Mouse (Mus musculus): ENCODE data around the gene Retreg2. TPM values are rescaled to one million over a fixed set of nuclear protein-coding genes. Genes with fewer than 3 reads are reported as not detected.
A peak's percentile ranks its signal among the peaks of the same experiment; 100 is the strongest.

The Retreg2 gene
- 40.5 and 45.0 TPM in 2 replicates for polyA plus RNA-seq (2015; fragmentation: Nextera tagmentation; extraction: Ambion mirVana)

DNA sequence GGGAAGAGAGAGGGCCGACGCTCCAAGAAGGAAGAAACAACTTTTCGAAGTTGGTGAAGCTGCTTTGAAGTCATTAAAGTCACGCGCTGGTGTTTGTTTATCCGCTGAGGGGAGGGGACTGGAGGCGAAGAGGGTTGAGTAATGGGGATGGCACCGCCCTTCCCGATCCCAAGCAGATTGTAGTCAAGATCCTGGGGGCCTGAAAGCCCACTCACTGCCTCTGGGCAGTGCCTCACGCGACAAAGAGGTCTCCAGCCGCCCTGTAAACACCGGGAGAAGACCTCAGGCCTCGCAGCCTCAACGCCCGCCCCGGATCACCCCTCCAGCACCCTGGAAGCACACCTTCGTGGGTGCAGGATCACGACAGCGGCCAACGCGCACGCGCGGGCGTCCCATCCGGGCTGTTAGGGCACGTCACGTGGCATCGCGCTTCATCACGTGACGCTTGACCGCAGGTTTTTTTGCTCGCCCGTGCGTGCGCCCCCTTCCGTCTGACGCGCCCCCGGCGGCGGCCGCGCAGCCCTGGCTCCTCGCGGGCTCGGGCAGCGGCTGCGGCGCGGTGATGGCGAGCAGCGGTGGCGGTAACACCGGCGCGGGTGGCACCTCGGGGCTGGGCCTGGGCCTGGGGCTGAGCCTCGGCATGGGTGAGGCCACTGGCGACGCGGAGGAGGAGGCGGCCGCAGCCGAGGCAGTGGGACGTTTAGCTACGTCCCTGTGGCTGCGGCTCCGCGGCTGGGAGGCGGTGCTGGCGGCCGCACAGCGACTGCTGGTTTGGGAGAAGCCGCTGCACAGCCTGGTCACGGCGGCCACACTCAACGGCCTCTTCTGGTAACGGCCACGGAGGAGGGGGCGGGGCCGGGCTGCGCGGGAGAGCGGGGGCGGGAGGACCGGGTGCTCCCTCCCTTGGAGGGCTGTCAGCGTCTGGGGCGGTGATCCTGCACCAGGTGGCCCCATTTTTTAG, at the start of gene Retreg2, which contains the start of gene Cnppd1:
Gene Retreg2, plus strand, starts transcription at position 478 of the 961 bp plus-strand sequence.
Gene Cnppd1, minus strand, starts transcription at position 411 of the 961 bp plus-strand sequence.
- no peaks in the 10 kb centered on the region for H3K27me3 ChIP-seq (replicated peaks; ENCODE audit: insufficient read depth, low read length)
- DNase-seq (ENCODE audit: low spot score) (peak; percentile 97), ATAC-seq (peak; percentile 90)
- H3K9ac ChIP-seq (replicated peaks; ENCODE audit: low read depth), result peak within 1 kb of the TSS; percentile 77
- H3K4me2 ChIP-seq (replicated peaks; ENCODE audit: low read depth, low read length), result peak within 1 kb of the TSS; percentile 89
- peaks cover 4% of the 10 kb centered on the region; the same call in 1 of the 2 replicates for H3K4me1 ChIP-seq (ENCODE audit: insufficient read depth, low read depth, low read length)
- H3K4me3 ChIP-seq (ENCODE audit: low read depth, low read length), result peak within 1 kb of the TSS; percentile 81
- WGBS, result 1% methylated on average over 64 of the region's 91 CpGs
- H3K9me3 ChIP-seq (ENCODE audit: low read length), result no peaks in the 10 kb centered on the region
- peak; percentile 60 for TF ChIP-seq EP300 (IDR thresholded peaks at IDR 0.05)
- peak; percentile 74 for TF ChIP-seq CTCF (IDR thresholded peaks at IDR 0.05)
- H3K36me3 ChIP-seq (ENCODE audit: insufficient read depth, low read length), result peaks cover 20% of the 10 kb centered on the region; the same call in 1 of the 2 replicates
- H3K27ac ChIP-seq (ENCODE audit: low read length), result peak within 1 kb of the TSS; percentile 98

DNA sequence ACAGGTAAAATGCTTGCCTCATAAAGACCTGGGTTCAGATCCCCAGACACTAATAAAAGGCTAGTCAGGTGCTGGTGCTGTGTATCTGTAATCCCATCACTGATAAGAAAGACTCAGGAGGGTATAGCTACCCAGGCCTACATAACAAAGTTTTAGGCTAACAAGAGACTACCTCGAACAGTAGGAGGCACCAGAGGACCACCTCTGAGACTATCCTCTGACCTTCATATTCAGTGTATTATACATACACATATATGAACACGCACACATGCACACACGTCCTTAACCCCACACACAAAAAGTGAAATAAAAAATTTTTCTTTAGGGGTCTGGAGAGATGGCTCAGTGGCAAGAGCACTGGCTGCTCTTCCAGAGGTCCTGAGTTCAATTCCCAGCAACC, 20.4 kb upstream of the Retreg2 start:
- no peaks in the 10 kb centered on the region for H3K9me3 ChIP-seq (ENCODE audit: low read length)
- H3K4me3 ChIP-seq (ENCODE audit: low read depth, low read length), result no peak overlapping the region
- no peak overlapping the region for H3K9ac ChIP-seq (replicated peaks; ENCODE audit: low read depth)
- no peak overlapping the region for H3K27ac ChIP-seq (ENCODE audit: low read length)
- no peak overlapping the region for H3K4me2 ChIP-seq (replicated peaks; ENCODE audit: low read depth, low read length)
- TF ChIP-seq CTCF (IDR thresholded peaks at IDR 0.05) (peak; percentile 46), EP300 (IDR thresholded peaks at IDR 0.05) (no peak)
- ATAC-seq, result no peak
- H3K27me3 ChIP-seq (replicated peaks; ENCODE audit: insufficient read depth, low read length), result no peaks in the 10 kb centered on the region
- peaks cover 6% of the 10 kb centered on the region; the same call in 1 of the 2 replicates for H3K4me1 ChIP-seq (ENCODE audit: insufficient read depth, low read depth, low read length)
- WGBS, result 76% methylated on average over 3 of the region's 3 CpGs
- DNase-seq (ENCODE audit: low spot score), result no peak
- no peaks in the 10 kb centered on the region for H3K36me3 ChIP-seq (ENCODE audit: insufficient read depth, low read length)

DNA sequence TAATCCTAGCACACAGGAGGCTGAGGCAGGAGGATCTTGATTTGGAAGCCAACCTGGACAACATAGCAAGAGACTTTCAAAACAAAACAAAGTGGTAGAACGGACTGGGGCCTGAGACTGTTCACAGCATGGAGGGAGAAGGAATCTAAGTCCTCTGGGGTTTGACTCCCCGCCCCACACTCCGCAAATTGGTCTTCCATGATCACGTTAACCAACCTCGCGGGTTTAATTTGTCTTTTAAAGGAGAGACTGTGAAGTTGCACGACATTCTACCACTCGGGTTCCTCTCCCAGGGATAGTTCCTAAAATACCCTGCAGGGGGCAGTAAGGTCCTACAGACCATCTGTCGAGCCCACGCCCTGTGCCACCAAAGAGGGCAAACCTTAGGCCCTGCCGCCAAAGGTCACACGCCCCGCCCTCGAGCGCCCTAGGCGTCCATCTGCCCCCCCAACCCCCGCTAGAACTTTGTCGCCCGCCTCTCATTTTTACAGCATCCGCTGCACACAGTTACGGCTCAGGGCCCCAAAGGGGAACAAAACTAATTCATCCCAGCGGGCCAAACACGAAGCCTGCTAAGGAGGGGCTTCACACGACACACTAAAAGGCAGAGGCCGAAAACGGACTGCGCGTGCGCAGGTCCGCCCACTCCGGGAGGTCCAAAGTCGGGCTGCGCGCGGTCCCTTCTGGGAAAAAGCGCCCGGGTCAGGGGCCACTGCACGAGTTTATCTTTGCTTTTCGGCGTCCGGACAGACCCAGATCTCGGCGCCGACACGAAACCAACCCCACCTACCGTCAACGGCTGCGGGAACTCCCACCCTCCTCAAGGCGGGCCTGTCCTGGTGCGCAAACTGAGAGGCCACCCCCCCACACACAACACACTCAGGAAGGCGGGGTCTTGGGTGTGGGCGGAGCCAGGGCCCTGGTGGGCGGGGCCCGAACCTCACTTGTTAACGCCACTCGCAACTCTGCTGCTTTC, 17.9 kb upstream of the Retreg2 start, which contains the start of gene Nhej1:
Gene Nhej1, minus strand, starts transcription at position 855 of the 976 bp plus-strand sequence.
- ATAC-seq (peak; percentile 98), DNase-seq (ENCODE audit: low spot score) (peak; percentile 98)
- Histone ChIP-seq H3K27ac (ENCODE audit: low read length) (peak within 1 kb of the TSS; percentile 94), H3K36me3 (ENCODE audit: insufficient read depth, low read length) (no peaks in the 10 kb centered on the region), H3K27me3 (replicated peaks; ENCODE audit: insufficient read depth, low read length) (no peaks in the 10 kb centered on the region), H3K4me2 (replicated peaks; ENCODE audit: low read depth, low read length) (peak within 1 kb of the TSS; percentile 39), H3K4me1 (ENCODE audit: insufficient read depth, low read depth, low read length) (peaks cover 6% of the 10 kb centered on the region; the same call in 1 of the 2 replicates), H3K9me3 (ENCODE audit: low read length) (no peaks in the 10 kb centered on the region), H3K9ac (replicated peaks; ENCODE audit: low read depth) (peak within 1 kb of the TSS; percentile 48), H3K4me3 (ENCODE audit: low read depth, low read length) (peak within 1 kb of the TSS; percentile 49)
- 3% methylated on average over 53 of the region's 56 CpGs for WGBS
- peak; percentile 88 for TF ChIP-seq CTCF (IDR thresholded peaks at IDR 0.05)
- TF ChIP-seq EP300 (IDR thresholded peaks at IDR 0.05), result peak; percentile 21; the same call in 1 of the 2 replicates

GRCm38 (mm10) chr1:75125418-75125817, 17.2 kb upstream of the Retreg2 start:
- no peaks in the 10 kb centered on the region for H3K27me3 ChIP-seq (replicated peaks; ENCODE audit: insufficient read depth, low read length)
- H3K27ac ChIP-seq (ENCODE audit: low read length), result peak overlapping the region; percentile 94
- H3K9ac ChIP-seq (replicated peaks; ENCODE audit: low read depth), result peak overlapping the region; percentile 48
- H3K4me2 ChIP-seq (replicated peaks; ENCODE audit: low read depth, low read length), result peak overlapping the region; percentile 39
- TF ChIP-seq CTCF (IDR thresholded peaks at IDR 0.05) (no peak), EP300 (IDR thresholded peaks at IDR 0.05) (no peak)
- WGBS, result 28% methylated on average over 5 of the region's 5 CpGs
- no peaks in the 10 kb centered on the region for H3K36me3 ChIP-seq (ENCODE audit: insufficient read depth, low read length)
- peak overlapping the region; percentile 49 for H3K4me3 ChIP-seq (ENCODE audit: low read depth, low read length)
- no peaks in the 10 kb centered on the region for H3K9me3 ChIP-seq (ENCODE audit: low read length)
- ATAC-seq (no peak), DNase-seq (ENCODE audit: low spot score) (no peak)
- peaks cover 6% of the 10 kb centered on the region; the same call in 1 of the 2 replicates for H3K4me1 ChIP-seq (ENCODE audit: insufficient read depth, low read depth, low read length)

DNA sequence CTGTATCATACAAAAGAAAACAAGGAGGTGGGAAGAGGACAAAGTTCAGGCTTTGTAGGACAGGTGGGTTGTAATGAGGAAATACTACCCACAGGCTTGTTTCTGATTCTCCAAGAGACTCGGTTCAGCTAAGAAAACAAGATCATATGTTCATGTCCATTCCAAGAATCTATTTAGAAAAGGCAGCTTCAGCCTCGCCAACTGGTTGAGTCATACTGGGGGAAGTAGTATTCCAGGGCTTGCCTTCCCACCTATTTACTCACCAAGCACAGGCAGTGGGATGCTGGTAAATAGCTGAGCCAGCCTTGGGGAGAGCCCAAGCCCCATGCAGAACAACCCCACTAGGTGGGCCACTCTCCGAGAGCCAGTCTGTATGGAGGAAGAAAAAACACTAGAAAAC, 13.9 kb upstream of the Retreg2 start:
- Histone ChIP-seq H3K4me2 (replicated peaks; ENCODE audit: low read depth, low read length) (no peak overlapping the region), H3K27ac (ENCODE audit: low read length) (no peak overlapping the region), H3K27me3 (replicated peaks; ENCODE audit: insufficient read depth, low read length) (no peaks in the 10 kb centered on the region), H3K9ac (replicated peaks; ENCODE audit: low read depth) (no peak overlapping the region), H3K4me3 (ENCODE audit: low read depth, low read length) (no peak overlapping the region), H3K4me1 (ENCODE audit: insufficient read depth, low read depth, low read length) (peaks cover 6% of the 10 kb centered on the region; the same call in 1 of the 2 replicates), H3K36me3 (ENCODE audit: insufficient read depth, low read length) (no peaks in the 10 kb centered on the region), H3K9me3 (ENCODE audit: low read length) (no peaks in the 10 kb centered on the region)
- 71% methylated on average over 3 of the region's 3 CpGs for WGBS
- TF ChIP-seq CTCF (IDR thresholded peaks at IDR 0.05) (no peak), EP300 (IDR thresholded peaks at IDR 0.05) (no peak)
- ATAC-seq (no peak), DNase-seq (ENCODE audit: low spot score) (no peak)

All from lung, postnatal 0 days (tissue).